Mouse (Mus musculus) hindbrain, embryonic 16.5 days (tissue): Measurements from ENCODE around the gene Focad. TPM values are rescaled to one million over a fixed set of nuclear protein-coding genes. Genes with fewer than 3 reads are reported as not detected.

Experiments
- ATAC-seq: fragments of 200-750 bp; cut with Nextera tagmentation; 2 replicates; pipeline ENCODE4 v1.8.0; 2017; ENCODE audit warnings: moderate TSS enrichment, moderate library complexity
- H3K27ac ChIP-seq: fragments of 300-500 bp; sonication (generic); 2 replicates; pipeline ENCODE4 v1.5.1; 2014; ENCODE audit warnings: low read depth, mild to moderate bottlenecking, control low read depth, low read length, moderate library complexity
- H3K27me3 ChIP-seq: fragments of 300-500 bp; sonication (generic); replicated peaks from 2 replicates; pipeline ENCODE4 v1.6.1; 2014; ENCODE audit warnings: low read length; ENCODE audit not compliant: control insufficient read depth, insufficient read depth
- H3K36me3 ChIP-seq: fragments of 300-500 bp; sonication (generic); 2 replicates; pipeline ENCODE4 v1.6.1; 2014; ENCODE audit warnings: mild to moderate bottlenecking, low read length, moderate library complexity, mixed read lengths; ENCODE audit not compliant: control insufficient read depth, insufficient read depth
- H3K4me1 ChIP-seq: fragments of 300-500 bp; sonication (generic); 2 replicates; pipeline ENCODE4 v1.6.1; 2014; ENCODE audit warnings: low read depth, low read length; ENCODE audit not compliant: control insufficient read depth, insufficient read depth
- H3K4me2 ChIP-seq: fragments of 300-500 bp; sonication (generic); 2 replicates; pipeline ENCODE4 v1.6.1; 2014; ENCODE audit warnings: mild to moderate bottlenecking, low read length, control low read depth, moderate library complexity
- H3K4me3 ChIP-seq: fragments of 300-500 bp; sonication (generic); 2 replicates; pipeline ENCODE4 v1.5.1; 2014; ENCODE audit warnings: mild to moderate bottlenecking, low read length, control low read depth, moderate library complexity
- H3K9ac ChIP-seq: fragments of 300-500 bp; sonication (generic); 2 replicates; pipeline ENCODE4 v1.6.1; 2014; ENCODE audit warnings: low read depth, mild to moderate bottlenecking, control low read depth, low read length, moderate library complexity
- H3K9me3 ChIP-seq: fragments of 300-500 bp; sonication (generic); 2 replicates; pipeline ENCODE4 v1.6.1; 2014; ENCODE audit warnings: mild to moderate bottlenecking, low read length, moderate library complexity; ENCODE audit not compliant: control insufficient read depth
- WGBS: fragments of 180-500 bp; shearing (Covaris S2); extraction: QIAGEN DNeasy Blood & Tissue Kit; methylation state at CpG from one replicate; pipeline ENCODE4 v1.1.7; 2014; 5-methylcytosine and 5-hydroxymethylcytosine counted together
- microRNA counts: library from miRNA; unstranded; fragments of <30 nt; microRNA quantifications from one replicate; lab custom pipeline; 2016
- microRNA-seq: library from miRNA; unstranded; fragments of <30 nt; microRNA quantifications from one replicate; pipeline ENCODE4, GENCODE M21; 2017
- polyA plus RNA-seq: library from polyadenylated mRNA; unstranded; fragments of >200 nt; fragmentation: Nextera tagmentation; extraction: Ambion mirVana; gene quantifications from 2 replicates; pipeline ENCODE4 v1.2.1, GENCODE M21; 2015

The Focad gene
- polyA plus RNA-seq, 1 experiment from 2014 or later, result 11.7 TPM

DNA sequence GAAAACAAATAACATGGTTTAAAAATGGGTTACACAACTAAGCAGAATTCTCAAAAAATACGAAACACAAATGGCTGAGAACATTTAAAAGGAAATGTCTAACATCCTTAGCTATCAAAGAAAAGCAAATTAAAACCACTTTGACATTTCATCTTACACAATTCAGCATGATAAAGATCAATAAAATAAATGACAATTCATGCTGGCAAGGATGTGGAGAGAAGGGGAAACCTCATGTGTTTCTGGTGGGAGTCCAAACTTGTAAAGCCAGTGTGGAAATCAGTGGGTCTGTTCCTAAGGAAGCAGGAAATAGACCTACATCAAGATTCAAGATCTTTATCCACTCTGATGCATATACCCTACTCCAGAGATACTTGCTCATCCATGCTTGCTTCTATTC, 363.7 kb downstream of the Focad start:
- Histone ChIP-seq H3K9ac (no peak overlapping the region), H3K4me2 (no peak overlapping the region), H3K4me1 (no peaks in the 10 kb centered on the region), H3K36me3 (no peaks in the 10 kb centered on the region), H3K27ac (no peak overlapping the region), H3K4me3 (no peak overlapping the region), H3K9me3 (no peaks in the 10 kb centered on the region), H3K27me3 (no peaks in the 10 kb centered on the region)
- no peak for ATAC-seq
- 83% methylated on average over 1 of the region's 1 CpGs for WGBS

DNA sequence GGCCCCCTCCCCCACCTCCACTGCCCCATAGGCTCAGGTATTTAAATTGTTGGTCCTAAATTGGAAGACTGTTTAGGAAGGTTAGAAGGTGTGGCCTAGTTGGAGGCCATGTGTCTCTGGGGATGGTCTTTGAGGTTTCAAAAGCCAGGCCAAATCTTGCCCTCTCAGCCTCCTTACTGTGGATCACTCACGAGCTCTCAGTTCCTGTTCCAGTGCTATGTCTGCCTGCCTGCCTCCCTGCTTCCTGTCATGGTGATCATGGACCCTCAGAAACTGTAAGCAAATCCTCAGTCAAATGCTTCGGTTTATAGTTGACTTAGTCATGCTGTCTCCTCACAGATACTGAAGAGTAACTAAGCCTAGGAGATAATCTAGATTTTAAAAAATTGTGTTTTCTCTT, 364.2 kb downstream of the Focad start:
- WGBS, result 69% methylated on average over 2 of the region's 2 CpGs
- no peak overlapping the region for H3K9ac ChIP-seq

More for the DNA sequence above, 364.2 kb downstream of the Focad start:
- H3K27ac ChIP-seq, result no peak overlapping the region
- H3K4me1 ChIP-seq, result no peaks in the 10 kb centered on the region
- H3K9me3 ChIP-seq, result no peaks in the 10 kb centered on the region
- ATAC-seq, result no peak
- no peak overlapping the region for H3K4me2 ChIP-seq
- H3K4me3 ChIP-seq, result no peak overlapping the region
- no peaks in the 10 kb centered on the region for H3K36me3 ChIP-seq
- no peaks in the 10 kb centered on the region for H3K27me3 ChIP-seq

MicroRNAs encoded within 50 kb of the gene (microRNA counts, 519-probe panel; counts per million panel counts)
- microRNA mmu-miR-491 (lab: Ali Mortazavi, UCI), result 1,578 counts per million, percentile 15 among the panel's probes with 10 or more counts

Small RNA genes within 50 kb of the gene (microRNA-seq; reads per million reads assigned to microRNA genes)
- 3.1 reads per million, percentile 8 among the genes with 10 or more reads in this experiment for gene Mir491

Other genes with a start within 250 kb of the Focad start
- 59.0 and 73.4 TPM in 2 replicates for gene Mllt3, start 61.3 kb upstream of the Focad start, polyA plus RNA-seq